Mouse (Mus musculus) myocyte (in vitro differentiated cells): ENCODE results near the gene Rabep2. TPM values are rescaled to one million over a fixed set of nuclear protein-coding genes. Genes with fewer than 3 reads are reported as not detected.
A peak's percentile ranks its signal among the peaks of the same experiment; 100 is the strongest.

Experiments used
- H3K27me3 ChIP-seq: one replicate; pipeline ENCODE4 v1.6.1; 2011; ENCODE audit not compliant: control insufficient read depth, insufficient read depth, insufficient read length
- H3K36me3 ChIP-seq: one replicate; pipeline ENCODE4 v1.6.1; 2011; ENCODE audit not compliant: control insufficient read depth, insufficient read depth
- H3K4me2 ChIP-seq: one replicate; pipeline ENCODE4 v1.6.1; 2011; ENCODE audit warnings: low read depth, control low read depth
- H3K4me3 ChIP-seq: one replicate; pipeline ENCODE4 v1.5.1; 2011; ENCODE audit warnings: mild to moderate bottlenecking, control low read depth, moderate library complexity
- H3K79me2 ChIP-seq: one replicate; pipeline ENCODE4 v1.6.1; 2011; ENCODE audit not compliant: control insufficient read depth, insufficient read depth
- H3ac ChIP-seq: one replicate; pipeline ENCODE4 v1.6.1; 2011; ENCODE audit not compliant: control insufficient read depth, insufficient read length
- CEBPB ChIP-seq: IDR thresholded peaks from 2 replicates; pipeline ENCODE4 v1.6.1; 2011; ENCODE audit warnings: mild to moderate bottlenecking, moderate library complexity; ENCODE audit not compliant: poor library complexity, insufficient read depth, severe bottlenecking
- E2F4 ChIP-seq: IDR thresholded peaks from one replicate; pipeline ENCODE4 v1.6.1; 2011; ENCODE audit warnings: mild to moderate bottlenecking, control low read depth, moderate library complexity; ENCODE audit not compliant: insufficient read depth
- MAX ChIP-seq: IDR thresholded peaks from one replicate; pipeline ENCODE4 v1.6.1; 2011; ENCODE audit warnings: low read depth, mild to moderate bottlenecking, control low read depth
- MYOD1 ChIP-seq, 3 experiments: IDR thresholded peaks; one replicate each; pipeline ENCODE4 v1.6.1; 2011; ENCODE audit warnings: control low read depth in 2 of 3, low read depth in 2 of 3, mild to moderate bottlenecking in 2 of 3, moderate library complexity in 1 of 3; ENCODE audit not compliant: insufficient read length in 2 of 3, control insufficient read depth in 1 of 3
- MYOG ChIP-seq, 3 experiments: IDR thresholded peaks; one replicate each; pipeline ENCODE4 v1.6.1; 2011; ENCODE audit warnings: control low read depth in 2 of 3, low read depth in 2 of 3, mild to moderate bottlenecking in 2 of 3; ENCODE audit not compliant: insufficient read length in 2 of 3, control insufficient read depth in 1 of 3, insufficient read depth in 1 of 3
- POLR2A ChIP-seq: IDR thresholded peaks from one replicate; pipeline ENCODE4 v1.6.1; 2011; ENCODE audit warnings: low read depth, mild to moderate bottlenecking, control low read depth, moderate library complexity; ENCODE audit not compliant: insufficient read length
- POLR2AphosphoS2 ChIP-seq: IDR thresholded peaks from one replicate; pipeline ENCODE4 v1.6.1; 2011; ENCODE audit warnings: low read depth, control low read depth; ENCODE audit not compliant: insufficient read length
- REST ChIP-seq: IDR thresholded peaks from one replicate; pipeline ENCODE4 v1.6.1; 2011; ENCODE audit warnings: mild to moderate bottlenecking, control low read depth, moderate library complexity; ENCODE audit not compliant: insufficient read depth, insufficient read length
- SRF ChIP-seq: IDR thresholded peaks from one replicate; pipeline ENCODE4 v1.6.1; 2011; ENCODE audit warnings: low read depth; ENCODE audit not compliant: control insufficient read depth, insufficient read length
- TCF12 ChIP-seq: IDR thresholded peaks from one replicate; pipeline ENCODE4 v1.6.1; 2011; ENCODE audit warnings: mild to moderate bottlenecking, control low read depth; ENCODE audit not compliant: poor library complexity, insufficient read depth, severe bottlenecking
- TCF3 ChIP-seq: IDR thresholded peaks from one replicate; pipeline ENCODE4 v1.6.1; 2011; ENCODE audit warnings: low read depth, control low read depth; ENCODE audit not compliant: insufficient read length
- USF1 ChIP-seq: IDR thresholded peaks from one replicate; pipeline ENCODE4 v1.6.1; 2011; ENCODE audit warnings: low read depth, mild to moderate bottlenecking, control low read depth, moderate library complexity
- polyA plus RNA-seq: library from polyadenylated mRNA; unstranded; fragments of >200 nt; fragmentation: generic; extraction: Trizol; gene quantifications from one replicate; pipeline ENCODE4 v1.2.1, GENCODE M21; 2012; ENCODE audit warnings: missing spikeins

Gene Rabep2
- polyA plus RNA-seq, 1 experiment: 36.7 TPM

- no peak for TF ChIP-seq E2F4
- H3K27me3 ChIP-seq: no peaks in the 10 kb centered on the region
- H3K4me2 ChIP-seq: peak overlapping the region; percentile 68
- H3K79me2 ChIP-seq: no peaks in the 10 kb centered on the region
- peak overlapping the region; percentile 72 for H3ac ChIP-seq
- H3K36me3 ChIP-seq: no peaks in the 10 kb centered on the region
- H3K4me3 ChIP-seq: peak overlapping the region; percentile 28
Measured at GRCm38 (mm10) chr7:126429503-126429898, 942 bp downstream of the Rabep2 start.

- peak overlapping the region; percentile 28 for H3K4me3 ChIP-seq
- TF ChIP-seq REST (no peak), CEBPB (no peak), SRF (no peak), TCF12 (no peak), MYOG (IDR thresholded peaks at IDR 0.05; ENCODE audit: control insufficient read depth in 1 of 3, insufficient read depth in 1 of 3, insufficient read length in 2 of 3, low read depth in 2 of 3) (no peak), POLR2A (no peak), USF1 (no peak), POLR2AphosphoS2 (no peak), MAX (no peak), E2F4 (no peak), TCF3 (no peak), MYOD1 (IDR thresholded peaks at IDR 0.05; ENCODE audit: control insufficient read depth in 1 of 3, insufficient read length in 2 of 3, low read depth in 2 of 3) (no peak)
- peak overlapping the region; percentile 68 for H3K4me2 ChIP-seq
- H3ac ChIP-seq: no peak overlapping the region
- no peaks in the 10 kb centered on the region for H3K27me3 ChIP-seq
- H3K79me2 ChIP-seq: no peaks in the 10 kb centered on the region
- no peaks in the 10 kb centered on the region for H3K36me3 ChIP-seq
Measured at GRCm38 (mm10) chr7:126430167-126430566, 1.6 kb downstream of the Rabep2 start.

GRCm38 (mm10) chr7:126434726-126435125 lies 6.2 kb downstream of the Rabep2 start:
- Histone ChIP-seq H3K27me3 (no peaks in the 10 kb centered on the region), H3K36me3 (peaks cover 7% of the 10 kb centered on the region), H3K4me2 (no peak overlapping the region), H3K79me2 (no peaks in the 10 kb centered on the region), H3ac (no peak overlapping the region), H3K4me3 (no peak overlapping the region)
- TF ChIP-seq POLR2AphosphoS2: no peak
- TF ChIP-seq E2F4: no peak
- TF ChIP-seq MAX: no peak
- TF ChIP-seq CEBPB: no peak
- no peak for TF ChIP-seq TCF12
- TF ChIP-seq TCF3: no peak

- Histone ChIP-seq H3K79me2 (no peaks in the 10 kb centered on the region), H3ac (no peak overlapping the region), H3K4me2 (no peak overlapping the region), H3K4me3 (no peak overlapping the region), H3K36me3 (peaks cover 7% of the 10 kb centered on the region), H3K27me3 (no peaks in the 10 kb centered on the region)
- TF ChIP-seq POLR2A: no peak
- no peak for TF ChIP-seq TCF12
- TF ChIP-seq USF1: no peak
- no peak for TF ChIP-seq E2F4
- no peak for TF ChIP-seq REST
- no peak for TF ChIP-seq MAX
- TF ChIP-seq CEBPB: no peak
- TF ChIP-seq MYOD1 (IDR thresholded peaks at IDR 0.05; ENCODE audit: control insufficient read depth in 1 of 3, insufficient read length in 2 of 3, low read depth in 2 of 3): no peak
- TF ChIP-seq POLR2AphosphoS2: no peak
- no peak for TF ChIP-seq SRF
- TF ChIP-seq MYOG (IDR thresholded peaks at IDR 0.05; ENCODE audit: control insufficient read depth in 1 of 3, insufficient read depth in 1 of 3, insufficient read length in 2 of 3, low read depth in 2 of 3): no peak
- no peak for TF ChIP-seq TCF3
Measured at GRCm38 (mm10) chr7:126435801-126436200, 7.2 kb downstream of the Rabep2 start.

GRCm38 (mm10) chr7:126436851-126437250 lies 8.3 kb downstream of the Rabep2 start:
- no peaks in the 10 kb centered on the region for H3K79me2 ChIP-seq
- H3K36me3 ChIP-seq: peaks cover 7% of the 10 kb centered on the region
- H3K4me3 ChIP-seq: no peak overlapping the region
- no peak overlapping the region for H3ac ChIP-seq
- H3K27me3 ChIP-seq: no peaks in the 10 kb centered on the region
- H3K4me2 ChIP-seq: peak overlapping the region; percentile 24
- TF ChIP-seq E2F4 (no peak), MYOD1 (IDR thresholded peaks at IDR 0.05; ENCODE audit: control insufficient read depth in 1 of 3, insufficient read length in 2 of 3, low read depth in 2 of 3) (no peak), TCF3 (no peak), REST (no peak), MYOG (IDR thresholded peaks at IDR 0.05; ENCODE audit: control insufficient read depth in 1 of 3, insufficient read depth in 1 of 3, insufficient read length in 2 of 3, low read depth in 2 of 3) (no peak), POLR2A (no peak), CEBPB (no peak), SRF (no peak), MAX (no peak), TCF12 (no peak), POLR2AphosphoS2 (no peak)
